Mouse (Mus musculus): ENCODE data around the gene Oxnad1.

GRCm38 (mm10) chr14:32131836-32132235, 46.7 kb downstream of the Oxnad1 start:
- TF ChIP-seq CTCF (IDR thresholded peaks at IDR 0.05), result no peak
- no peak for TF ChIP-seq EP300 (IDR thresholded peaks at IDR 0.05)

Data from lung, postnatal 0 days (tissue).